9 mouse cellular contexts compared by ENCODE assay signal in genomic region chr1:184824439-184824851, GRCm38 (mm10). TPM values are rescaled to one million over a fixed set of nuclear protein-coding genes. Genes with fewer than 3 reads are reported as not detected.
DNase-seq lines count a peak whose midpoint lies in the region; ATAC-seq and TF ChIP-seq lines count a peak whose summit lies in the region.
"Had no signal": no experiment of that assay in that cellular context is flagged by ENCODE, and none has a peak within 500 bp of the region (broad histone marks: within the 10 kb centered on the region; RNA-seq: fewer than 3 reads in every experiment).

No protein-coding gene starts in this region.

- peak; percentile 91 for DNase-seq in ES-CJ7 (ENCODE audit: low read depth, low spot score)
- peak; percentile 79 for DNase-seq in cerebellum, adult 11-12 months
- DNase-seq in heart, postnatal 36 days: peak; percentile 92 to 95
- DNase-seq in layer of hippocampus, adult 18-20 months (ENCODE audit: low spot score in 2 of 2): peak; percentile 66 to 92
- peak; percentile 97 for DNase-seq in lung, embryonic 14.5 days
- DNase-seq in thymus, adult 18-20 months: peak; percentile 38 to 47

- peak overlapping the region; percentile 34; the same call in 1 of the 2 replicates for H3K4me2 ChIP-seq in forebrain, embryonic 16.5 days (ENCODE audit: low read length)
- peak overlapping the region; percentile 37; the same call in 1 of the 2 replicates for H3K4me2 ChIP-seq in lung, embryonic 14.5 days

- peak; percentile 81 for ATAC-seq in forebrain, embryonic 16.5 days
- ATAC-seq in lung, embryonic 14.5 days (ENCODE audit: insufficient read depth): peak; percentile 89

- H3K4me1 ChIP-seq in forebrain, embryonic 16.5 days (replicated peaks; ENCODE audit: control insufficient read depth, insufficient read depth, low read length): peaks cover 11% of the 10 kb centered on the region
- peaks cover 5% of the 10 kb centered on the region; the same call in 1 of the 2 replicates for H3K4me1 ChIP-seq in lung, embryonic 14.5 days (ENCODE audit: insufficient read depth)
- peaks cover 8% of the 10 kb centered on the region for H3K4me1 ChIP-seq in olfactory bulb, adult 2 months (ENCODE audit: control insufficient read depth, insufficient read depth, low read length)

- H3K9ac ChIP-seq in forebrain, embryonic 16.5 days (replicated peaks; ENCODE audit: low read depth, low read length): no peak overlapping the region
- no peak overlapping the region for H3K9ac ChIP-seq in lung, embryonic 14.5 days

- intact Hi-C loops in heart, postnatal 36 days (cut with DNase I): loop anchor here (2.0 to 10.0 kb wide), 4 partner anchors 28 to 790 kb away; partner anchors contain the start of gene 1700056E22Rik

- 2% methylated on average over 12 of the region's 12 CpGs for WGBS in forebrain, embryonic 16.5 days
- WGBS in lung, embryonic 14.5 days: 3% methylated on average over 12 of the region's 12 CpGs
- WGBS in olfactory bulb, adult 2 months: 7% methylated on average over 12 of the region's 12 CpGs

- H3K27ac ChIP-seq in forebrain, embryonic 16.5 days (ENCODE audit: low read length): no peak overlapping the region
- H3K27ac ChIP-seq in lung, embryonic 14.5 days (ENCODE audit: low read depth): no peak overlapping the region
- no peak overlapping the region for H3K27ac ChIP-seq in olfactory bulb, adult 2 months (ENCODE audit: insufficient read depth, low read depth, low read length)
- H3K27ac ChIP-seq: macrophage had no signal

- H3K36me3 ChIP-seq in forebrain, embryonic 16.5 days (ENCODE audit: control insufficient read depth, insufficient read depth): no peaks in the 10 kb centered on the region
- no peaks in the 10 kb centered on the region; the same call in 1 of the 2 replicates for H3K36me3 ChIP-seq in lung, embryonic 14.5 days (ENCODE audit: insufficient read depth)

- no peaks in the 10 kb centered on the region for H3K9me3 ChIP-seq in forebrain, embryonic 16.5 days (ENCODE audit: control insufficient read depth, low read length)
- no peaks in the 10 kb centered on the region for H3K9me3 ChIP-seq in lung, embryonic 14.5 days (ENCODE audit: low read depth, low read length)

- TF ChIP-seq CTCF in lung, embryonic 14.5 days (IDR thresholded peaks at IDR 0.05; ENCODE audit: low read depth): peak; percentile 98
- peak; percentile 90 for TF ChIP-seq CTCF in olfactory bulb, adult 2 months (IDR thresholded peaks at IDR 0.05; ENCODE audit: insufficient read depth, low read depth, low read length)

- TF ChIP-seq POLR2A in olfactory bulb, adult 2 months (IDR thresholded peaks at IDR 0.05; ENCODE audit: insufficient read depth, low read depth, low read length): no peak

- H3K4me3 ChIP-seq in forebrain, embryonic 16.5 days (replicated peaks; ENCODE audit: low read length): no peak overlapping the region
- no peak overlapping the region for H3K4me3 ChIP-seq in lung, embryonic 14.5 days (ENCODE audit: low read depth, low read length)
- H3K4me3 ChIP-seq in olfactory bulb, adult 2 months (ENCODE audit: insufficient read depth, low read depth, low read length): no peak overlapping the region

- no peaks in the 10 kb centered on the region for H3K27me3 ChIP-seq in forebrain, embryonic 16.5 days (replicated peaks; ENCODE audit: control insufficient read depth, insufficient read depth, low read length)
- no peaks in the 10 kb centered on the region for H3K27me3 ChIP-seq in lung, embryonic 14.5 days (ENCODE audit: insufficient read depth, low read length)

RNA-seq across cellular contexts. Expression of gene Marc1, which starts 13.3 kb away (rescaled TPM):
- polyA plus RNA-seq in forebrain, embryonic 16.5 days (2015; fragmentation: Nextera tagmentation; extraction: Ambion mirVana): 0.12 TPM in 1 of 2 replicates, not detected in the other
- total RNA-seq in heart, postnatal 36 days (2021): not detected
- total RNA-seq in layer of hippocampus, adult 18-20 months (2021): under 1 TPM in 1 of 2 experiments, not detected in 1; 0.25 TPM
- polyA plus RNA-seq in lung, embryonic 14.5 days (2014; fragmentation: Nextera tagmentation; extraction: Ambion mirVana): not detected in 2 replicates
- polyA plus RNA-seq in olfactory bulb, adult 2 months (2012; ENCODE audit: insufficient read depth, insufficient read length, low replicate concordance, missing spikeins): not detected in 2 replicates
- polyA plus RNA-seq: macrophage had no signal

RNA-seq across cellular contexts. Expression of gene Marc2, which starts 21.8 kb away (rescaled TPM):
- polyA plus RNA-seq in forebrain, embryonic 16.5 days (2015; fragmentation: Nextera tagmentation; extraction: Ambion mirVana): 105 and 106 TPM in 2 replicates
- total RNA-seq in heart, postnatal 36 days (2021): 100 to 1,000 TPM; 127 to 136 TPM
- total RNA-seq in layer of hippocampus, adult 18-20 months (2021): 100 to 1,000 TPM; 117 to 122 TPM
- polyA plus RNA-seq in lung, embryonic 14.5 days (2014; fragmentation: Nextera tagmentation; extraction: Ambion mirVana): 152 and 163 TPM in 2 replicates
- polyA plus RNA-seq in olfactory bulb, adult 2 months (2012; ENCODE audit: insufficient read depth, insufficient read length, low replicate concordance, missing spikeins): not detected in 2 replicates

RNA-seq across cellular contexts. Expression of gene C130074G19Rik, which starts 58.6 kb away (rescaled TPM):
- 0.92 and 1.3 TPM in 2 replicates for polyA plus RNA-seq in forebrain, embryonic 16.5 days (2015; fragmentation: Nextera tagmentation; extraction: Ambion mirVana)
- 10 to 100 TPM; 18.0 to 19.0 TPM for total RNA-seq in heart, postnatal 36 days (2021)
- 1 to 10 TPM; 7.1 to 8.8 TPM for total RNA-seq in layer of hippocampus, adult 18-20 months (2021)
- 2.5 and 3.0 TPM in 2 replicates for polyA plus RNA-seq in lung, embryonic 14.5 days (2014; fragmentation: Nextera tagmentation; extraction: Ambion mirVana)
- not detected in 2 replicates for polyA plus RNA-seq in olfactory bulb, adult 2 months (2012; ENCODE audit: insufficient read depth, insufficient read length, low replicate concordance, missing spikeins)
- polyA plus RNA-seq: macrophage had no signal

Comparison
In these comparisons a context has a peak if more than half of its experiments do, and no peak if none do; other contexts are left out.
1. DNase-seq: peak in every context shown above with its lines; median percentile 97 in lung, embryonic 14.5 days; 94 in heart, postnatal 36 days; 91 in ES-CJ7; 79 in cerebellum, adult 11-12 months; 79 in layer of hippocampus, adult 18-20 months; 42 in thymus, adult 18-20 months.
2. RNA of gene Marc2, which starts 21.8 kb away (polyA plus RNA-seq): 152 to 163 TPM in lung, embryonic 14.5 days and 105 to 106 TPM in forebrain, embryonic 16.5 days; not detected in olfactory bulb, adult 2 months; every median in the first group is over 100 times any median in the second.